ENCODE assay signal across 12 mouse cellular contexts in the genomic region with DNA sequence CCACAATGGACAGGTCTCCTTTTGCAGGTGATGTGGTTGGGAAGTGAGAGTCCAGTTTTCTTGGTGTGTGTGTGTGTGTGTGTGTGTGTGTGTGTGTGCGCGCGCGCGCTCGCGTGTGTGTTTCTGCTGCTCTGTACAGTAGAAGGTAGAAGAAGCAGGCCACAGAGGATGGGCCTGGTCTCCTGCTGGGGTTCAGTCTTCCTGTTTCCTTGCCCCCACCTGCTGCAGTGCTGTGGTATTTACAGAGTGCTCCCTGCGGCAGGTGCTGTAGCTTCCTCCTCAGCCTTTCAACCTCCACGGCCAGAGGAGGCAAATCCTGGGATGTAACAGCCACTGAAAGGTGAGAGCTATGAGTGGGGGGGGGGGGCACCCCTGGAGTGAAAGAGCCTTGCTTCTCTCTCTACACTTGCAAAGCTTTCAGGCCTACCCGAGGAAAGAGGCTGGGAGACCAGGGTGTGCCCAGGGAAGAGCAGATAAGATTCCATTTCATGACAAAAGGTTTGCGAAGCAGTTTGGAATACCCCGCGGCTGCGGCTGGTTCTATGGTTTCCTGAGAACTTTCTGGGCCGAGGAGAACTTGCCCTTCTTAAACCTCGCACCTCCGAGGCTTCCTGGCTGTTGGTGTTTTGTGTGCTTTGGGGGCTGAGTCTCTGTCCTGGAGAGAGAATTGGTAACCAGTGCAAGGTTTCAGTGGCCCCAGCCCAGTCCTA. TPM values are rescaled to one million over a fixed set of nuclear protein-coding genes. Genes with fewer than 3 reads are reported as not detected.
DNase-seq lines count a peak whose midpoint lies in the region; ATAC-seq and TF ChIP-seq lines count a peak whose summit lies in the region.
"Had no signal": no experiment of that assay in that cellular context is flagged by ENCODE, and none has a peak within 500 bp of the region (broad histone marks: within the 10 kb centered on the region; RNA-seq: fewer than 3 reads in every experiment).

No protein-coding gene starts in this region.

- H3K4me3 ChIP-seq in layer of hippocampus, adult 2 months, result no peak overlapping the region
- H3K4me3 ChIP-seq: heart, embryonic 15.5 days; liver, embryonic 12.5 days had no signal

- ATAC-seq in granulocyte monocyte progenitor cell, adult 5-6 weeks (replicated peaks; ENCODE audit: poor library complexity, severe bottlenecking), result peak; percentile 31; the same call in 1 of the 2 replicates
- ATAC-seq in megakaryocyte-erythroid progenitor cell, adult 5-6 weeks (replicated peaks; ENCODE audit: low FRiP score, low TSS enrichment, poor library complexity, severe bottlenecking), result no peak
- ATAC-seq: liver, embryonic 12.5 days had no signal

- no peaks in the 10 kb centered on the region for H3K27me3 ChIP-seq in splenic B cell, adult 2 months (ENCODE audit: control insufficient read depth, insufficient read depth, low read length, poor library complexity, severe bottlenecking)

- no peak for TF ChIP-seq CTCF in layer of hippocampus, adult 2 months (conservative IDR thresholded peaks at IDR 0.05)

- H3K27ac ChIP-seq in layer of hippocampus, adult 2 months, result no peak overlapping the region; the same call in 1 of the 2 replicates
- H3K27ac ChIP-seq: heart, embryonic 15.5 days; liver, embryonic 12.5 days had no signal

- no peaks in the 10 kb centered on the region for H3K36me3 ChIP-seq in splenic B cell, adult 2 months (ENCODE audit: control insufficient read depth, insufficient read depth, low read length, poor library complexity, severe bottlenecking)
- H3K36me3 ChIP-seq: heart, embryonic 15.5 days; liver, embryonic 12.5 days had no signal

- DNase-seq in A20 (ENCODE audit: low read depth, low spot score), result peak; percentile 78
- DNase-seq in CD4-positive helper T cell, adult 2 months (ENCODE audit: low read depth, low spot score), result peak; percentile 73
- DNase-seq in splenic B cell, adult 2 months (ENCODE audit: low read depth, low spot score), result peak; percentile 56
- no peak for DNase-seq in layer of hippocampus, adult 2 months (ENCODE audit: low spot score in 2 of 2)
- no peak for DNase-seq in layer of hippocampus, postnatal 14 days (ENCODE audit: low spot score in 2 of 2)
- DNase-seq: cerebellum, postnatal 14 days; kidney, adult 8-10 months; midbrain, embryonic 14.5 days had no signal

RNA-seq across cellular contexts. Expression of a gene that starts 37.8 kb away (rescaled TPM):
- not detected in 2 replicates for total RNA-seq in granulocyte monocyte progenitor cell, adult 5-6 weeks (2014; fragmentation: Nextera tagmentation)
- total RNA-seq in granulocyte monocyte progenitor cell, adult 5-6 weeks (2017), result not detected in 2 replicates
- total RNA-seq in layer of hippocampus, adult 2 months (2021), result 10 to 100 TPM; 31.8 to 33.1 TPM
- total RNA-seq in megakaryocyte-erythroid progenitor cell, adult 5-6 weeks (2014; fragmentation: Nextera tagmentation), result 0.25 and 0.39 TPM in 2 replicates
- 0.15 and 0.94 TPM in 2 replicates for total RNA-seq in megakaryocyte-erythroid progenitor cell, adult 5-6 weeks (2017)
- 10 to 100 TPM; 17.5 to 21.6 TPM for total RNA-seq in layer of hippocampus, postnatal 14 days (2021)

RNA-seq across cellular contexts. Expression of a gene that starts 58.4 kb away (rescaled TPM):
- 6.1 and 6.6 TPM in 2 replicates for total RNA-seq in granulocyte monocyte progenitor cell, adult 5-6 weeks (2014; fragmentation: Nextera tagmentation)
- 2.7 and 4.6 TPM in 2 replicates for total RNA-seq in granulocyte monocyte progenitor cell, adult 5-6 weeks (2017)
- 100 to 1,000 TPM; 133 to 144 TPM for total RNA-seq in layer of hippocampus, adult 2 months (2021)
- total RNA-seq in megakaryocyte-erythroid progenitor cell, adult 5-6 weeks (2014; fragmentation: Nextera tagmentation), result 0.59 TPM in 1 of 2 replicates, not detected in the other
- not detected in 2 replicates for total RNA-seq in megakaryocyte-erythroid progenitor cell, adult 5-6 weeks (2017)
- 100 to 1,000 TPM; 115 to 126 TPM for total RNA-seq in layer of hippocampus, postnatal 14 days (2021)

Comparison
In these comparisons a context has a peak if more than half of its experiments do, and no peak if none do; other contexts are left out.
1. DNase-seq: peak in A20 (single experiment), CD4-positive helper T cell, adult 2 months (single experiment) and splenic B cell, adult 2 months (single experiment); none in layer of hippocampus, adult 2 months (0 of 2) and layer of hippocampus, postnatal 14 days (0 of 2).
2. RNA of a gene that starts 37.8 kb away (total RNA-seq): 31.8 to 33.1 TPM in layer of hippocampus, adult 2 months and 17.5 to 21.6 TPM in layer of hippocampus, postnatal 14 days; 0.15 to 0.94 TPM in megakaryocyte-erythroid progenitor cell, adult 5-6 weeks and not detected in granulocyte monocyte progenitor cell, adult 5-6 weeks; every median in the first group is over 4 times any median in the second.
3. RNA of a gene that starts 58.4 kb away (total RNA-seq): 133 to 144 TPM in layer of hippocampus, adult 2 months and 115 to 126 TPM in layer of hippocampus, postnatal 14 days; 2.7 to 6.6 TPM in granulocyte monocyte progenitor cell, adult 5-6 weeks and 0.59 TPM in megakaryocyte-erythroid progenitor cell, adult 5-6 weeks; every median in the first group is over 10 times any median in the second.